Mouse (Mus musculus): ENCODE data around the gene Snd1. TPM values are rescaled to one million over a fixed set of nuclear protein-coding genes. Genes with fewer than 3 reads are reported as not detected.

Gene Snd1
- total RNA-seq, 1 experiment = 343 TPM

DNA sequence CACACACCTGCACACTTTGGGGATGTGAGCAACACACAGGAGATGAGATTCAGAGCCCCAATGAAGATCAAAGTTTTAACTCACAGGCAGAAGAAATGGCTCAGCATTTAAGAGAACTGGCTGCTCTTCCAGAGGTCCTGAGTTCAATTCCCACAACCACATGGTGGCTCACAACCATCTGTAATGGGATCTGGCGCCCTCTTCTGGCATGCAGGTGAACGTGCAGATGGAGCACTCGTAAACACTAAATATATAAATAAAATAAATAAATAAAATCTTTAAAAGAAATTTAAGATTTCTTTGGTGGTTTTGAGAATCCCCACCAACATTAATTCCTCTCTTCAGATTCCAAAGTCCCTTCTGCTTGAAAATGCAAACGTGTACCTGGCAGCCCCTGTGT, 429.5 kb downstream of the Snd1 start:
- DNase-seq (ENCODE audit: low read depth, low spot score) = no peak
- Histone ChIP-seq H3K9ac (ENCODE audit: insufficient read depth, low read depth, low read length, poor library complexity, severe bottlenecking) (no peak overlapping the region), H3K36me3 (ENCODE audit: control insufficient read depth, insufficient read depth, low read length, poor library complexity, severe bottlenecking) (no peaks in the 10 kb centered on the region), H3K4me1 (ENCODE audit: control insufficient read depth in 2 of 2, insufficient read depth in 2 of 2, low read length in 2 of 2, poor library complexity in 1 of 2) (no peaks in the 10 kb centered on the region; a peak in 1 of 4 replicates), H3K9me3 (ENCODE audit: control insufficient read depth, insufficient read depth, low read depth, low read length) (no peaks in the 10 kb centered on the region), H3K4me3 (ENCODE audit: insufficient read depth in 1 of 2, low read depth in 1 of 2, low read length in 2 of 2, poor library complexity in 1 of 2, severe bottlenecking in 1 of 2) (no peak overlapping the region), H3K27ac (ENCODE audit: insufficient read depth, low read depth, low read length, poor library complexity, severe bottlenecking) (no peak overlapping the region)
- no peak for TF ChIP-seq ZNF384 (IDR thresholded peaks at IDR 0.05; ENCODE audit: low read depth, low read length)
- no peak for TF ChIP-seq CHD2 (IDR thresholded peaks at IDR 0.05; ENCODE audit: low read depth, low read length)
- TF ChIP-seq MAFK (IDR thresholded peaks at IDR 0.05; ENCODE audit: insufficient read depth, low read depth, low read length) = no peak
- TF ChIP-seq HCFC1 (IDR thresholded peaks at IDR 0.05; ENCODE audit: borderline replicate concordance, insufficient read depth, low read length) = no peak
- no peak for TF ChIP-seq ZC3H11A (IDR thresholded peaks at IDR 0.05; ENCODE audit: borderline replicate concordance, low read depth, low read length)
- in situ Hi-C loops (cut with MboI; ENCODE audit: low sequenced_read_pairs in 2 of 2, unreplicated experiment in 2 of 2) = no loop called here

DNA sequence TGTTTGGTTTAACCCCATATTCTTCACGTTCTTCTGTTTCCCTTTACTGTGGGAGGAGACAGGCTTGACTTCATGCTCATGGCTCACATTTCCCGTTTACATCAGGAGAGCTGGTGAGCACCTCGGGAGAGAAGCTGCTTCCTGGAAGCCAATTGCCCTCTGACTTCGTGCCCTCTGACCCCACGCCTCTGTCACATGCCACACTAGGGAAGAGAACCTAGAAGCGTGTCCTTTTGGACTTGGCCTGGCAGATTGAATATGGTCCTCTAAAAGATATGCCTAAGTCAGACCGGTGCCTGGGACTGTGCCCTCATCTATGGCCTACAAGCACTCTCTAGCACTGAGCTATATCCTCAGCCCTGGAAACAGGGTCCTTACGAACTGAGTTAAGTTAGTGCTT, 430.4 kb downstream of the Snd1 start:
- H3K9ac ChIP-seq (ENCODE audit: insufficient read depth, low read depth, low read length, poor library complexity, severe bottlenecking) = no peak overlapping the region
- H3K4me1 ChIP-seq (ENCODE audit: control insufficient read depth in 2 of 2, insufficient read depth in 2 of 2, low read length in 2 of 2, poor library complexity in 1 of 2) = no peaks in the 10 kb centered on the region; a peak in 1 of 4 replicates
- no peak for DNase-seq (ENCODE audit: low read depth, low spot score)
- TF ChIP-seq ZC3H11A (IDR thresholded peaks at IDR 0.05; ENCODE audit: borderline replicate concordance, low read depth, low read length) (no peak), MAFK (IDR thresholded peaks at IDR 0.05; ENCODE audit: insufficient read depth, low read depth, low read length) (no peak), ZNF384 (IDR thresholded peaks at IDR 0.05; ENCODE audit: low read depth, low read length) (no peak), CHD2 (IDR thresholded peaks at IDR 0.05; ENCODE audit: low read depth, low read length) (no peak), HCFC1 (IDR thresholded peaks at IDR 0.05; ENCODE audit: borderline replicate concordance, insufficient read depth, low read length) (no peak)
- H3K36me3 ChIP-seq (ENCODE audit: control insufficient read depth, insufficient read depth, low read length, poor library complexity, severe bottlenecking) = no peaks in the 10 kb centered on the region
- no peak overlapping the region for H3K4me3 ChIP-seq (ENCODE audit: insufficient read depth in 1 of 2, low read depth in 1 of 2, low read length in 2 of 2, poor library complexity in 1 of 2, severe bottlenecking in 1 of 2)
- in situ Hi-C loops (cut with MboI; ENCODE audit: low sequenced_read_pairs in 2 of 2, unreplicated experiment in 2 of 2) = no loop called here
- H3K27ac ChIP-seq (ENCODE audit: insufficient read depth, low read depth, low read length, poor library complexity, severe bottlenecking) = no peak overlapping the region
- H3K9me3 ChIP-seq (ENCODE audit: control insufficient read depth, insufficient read depth, low read depth, low read length) = no peaks in the 10 kb centered on the region

DNA sequence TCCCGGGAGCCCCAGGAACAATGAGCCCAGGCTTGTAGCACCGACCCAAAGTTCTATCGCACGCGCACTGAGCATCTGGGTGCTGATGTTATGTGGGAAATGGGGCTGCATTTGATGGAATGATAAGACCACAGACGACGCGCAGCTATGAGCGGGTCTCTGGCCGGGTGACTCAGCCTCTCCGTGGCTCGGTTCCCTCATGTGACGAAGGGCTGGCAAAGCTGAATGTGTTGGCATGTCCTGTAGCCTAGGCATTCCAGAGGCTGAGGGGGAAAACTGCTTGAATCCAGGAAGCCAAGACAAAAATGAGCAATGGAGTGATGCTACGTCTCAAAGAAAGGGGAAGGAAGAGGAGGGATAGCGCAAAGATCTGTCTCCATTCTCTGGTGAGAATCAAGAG, 434.9 kb downstream of the Snd1 start:
- no peak for TF ChIP-seq HCFC1 (IDR thresholded peaks at IDR 0.05; ENCODE audit: borderline replicate concordance, insufficient read depth, low read length)
- no peak overlapping the region for H3K27ac ChIP-seq (ENCODE audit: insufficient read depth, low read depth, low read length, poor library complexity, severe bottlenecking)
- H3K4me3 ChIP-seq (ENCODE audit: insufficient read depth in 1 of 2, low read depth in 1 of 2, low read length in 2 of 2, poor library complexity in 1 of 2, severe bottlenecking in 1 of 2) = peak overlapping the region in 1 of 2 experiments; percentile 7; a peak in 1 of 4 replicates
- H3K9ac ChIP-seq (ENCODE audit: insufficient read depth, low read depth, low read length, poor library complexity, severe bottlenecking) = no peak overlapping the region
- H3K9me3 ChIP-seq (ENCODE audit: control insufficient read depth, insufficient read depth, low read depth, low read length) = no peaks in the 10 kb centered on the region
- no peaks in the 10 kb centered on the region; a peak in 1 of 4 replicates for H3K4me1 ChIP-seq (ENCODE audit: control insufficient read depth in 2 of 2, insufficient read depth in 2 of 2, low read length in 2 of 2, poor library complexity in 1 of 2)
- DNase-seq (ENCODE audit: low read depth, low spot score) = no peak
- in situ Hi-C loops (cut with MboI; ENCODE audit: low sequenced_read_pairs in 2 of 2, unreplicated experiment in 2 of 2) = no loop called here
- H3K36me3 ChIP-seq (ENCODE audit: control insufficient read depth, insufficient read depth, low read length, poor library complexity, severe bottlenecking) = no peaks in the 10 kb centered on the region

DNA sequence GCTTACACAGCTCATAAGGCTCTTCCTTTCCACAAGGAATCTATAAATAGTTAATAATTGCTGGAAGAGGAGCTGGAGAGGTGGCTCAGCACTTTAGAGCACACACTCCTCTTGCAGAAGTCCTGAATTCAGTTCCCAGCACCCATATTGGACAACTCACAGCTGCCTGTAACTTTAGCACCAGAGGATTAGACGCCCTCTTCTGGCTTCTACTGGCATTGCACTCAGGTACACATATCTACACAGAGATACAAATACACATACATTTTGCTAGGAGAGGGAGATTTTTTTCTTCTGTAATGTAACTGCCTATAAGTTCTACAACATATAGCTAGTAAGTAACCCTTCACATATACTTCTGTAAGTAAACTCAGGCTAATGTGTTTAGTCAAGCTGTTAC, 440.0 kb downstream of the Snd1 start:
- Histone ChIP-seq H3K9ac (ENCODE audit: insufficient read depth, low read depth, low read length, poor library complexity, severe bottlenecking) (no peak overlapping the region), H3K36me3 (ENCODE audit: control insufficient read depth, insufficient read depth, low read length, poor library complexity, severe bottlenecking) (no peaks in the 10 kb centered on the region), H3K4me3 (ENCODE audit: insufficient read depth in 1 of 2, low read depth in 1 of 2, low read length in 2 of 2, poor library complexity in 1 of 2, severe bottlenecking in 1 of 2) (no peak overlapping the region), H3K9me3 (ENCODE audit: control insufficient read depth, insufficient read depth, low read depth, low read length) (no peaks in the 10 kb centered on the region), H3K27ac (ENCODE audit: insufficient read depth, low read depth, low read length, poor library complexity, severe bottlenecking) (no peak overlapping the region), H3K4me1 (ENCODE audit: control insufficient read depth in 2 of 2, insufficient read depth in 2 of 2, low read length in 2 of 2, poor library complexity in 1 of 2) (peaks cover 2 to 10% of the 10 kb centered on the region in 2 experiments; a peak in 1 of 4 replicates)
- DNase-seq (ENCODE audit: low read depth, low spot score) = peak; percentile 41
- TF ChIP-seq HCFC1 (IDR thresholded peaks at IDR 0.05; ENCODE audit: borderline replicate concordance, insufficient read depth, low read length) (no peak), ZC3H11A (IDR thresholded peaks at IDR 0.05; ENCODE audit: borderline replicate concordance, low read depth, low read length) (0 out of 2 replicates have a peak, but pooled peaks have one; percentile 16)
- in situ Hi-C loops (cut with MboI; ENCODE audit: low sequenced_read_pairs in 2 of 2, unreplicated experiment in 2 of 2) = no loop called here

DNA sequence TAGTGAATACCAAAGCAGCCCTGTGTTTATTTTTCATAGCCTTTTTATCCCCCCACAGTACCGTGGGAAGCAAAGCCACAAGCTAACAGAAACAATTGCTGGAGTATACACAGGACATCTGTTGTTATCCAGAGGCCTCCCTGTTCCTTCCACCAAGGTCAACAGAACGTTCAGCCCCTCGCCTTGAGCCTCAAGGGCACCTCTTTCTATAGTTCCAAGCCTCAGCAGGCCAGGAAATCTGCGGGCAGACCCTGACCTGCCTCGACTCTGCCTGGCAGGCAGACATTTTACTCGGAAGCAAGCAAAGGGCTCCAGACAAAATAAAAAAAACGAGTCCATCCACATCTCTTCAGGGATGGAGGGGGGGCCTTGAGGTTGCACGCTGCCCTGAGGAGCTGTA, 441.7 kb downstream of the Snd1 start:
- Histone ChIP-seq H3K4me1 (ENCODE audit: control insufficient read depth in 2 of 2, insufficient read depth in 2 of 2, low read length in 2 of 2, poor library complexity in 1 of 2) (peaks cover 2 to 14% of the 10 kb centered on the region in 2 experiments; a peak in 1 of 4 replicates), H3K9ac (ENCODE audit: insufficient read depth, low read depth, low read length, poor library complexity, severe bottlenecking) (no peak overlapping the region), H3K9me3 (ENCODE audit: control insufficient read depth, insufficient read depth, low read depth, low read length) (no peaks in the 10 kb centered on the region), H3K27ac (ENCODE audit: insufficient read depth, low read depth, low read length, poor library complexity, severe bottlenecking) (no peak overlapping the region), H3K4me3 (ENCODE audit: insufficient read depth in 1 of 2, low read depth in 1 of 2, low read length in 2 of 2, poor library complexity in 1 of 2, severe bottlenecking in 1 of 2) (no peak overlapping the region), H3K36me3 (ENCODE audit: control insufficient read depth, insufficient read depth, low read length, poor library complexity, severe bottlenecking) (no peaks in the 10 kb centered on the region)
- no peak for TF ChIP-seq MAFK (IDR thresholded peaks at IDR 0.05; ENCODE audit: insufficient read depth, low read depth, low read length)
- no peak for TF ChIP-seq ZNF384 (IDR thresholded peaks at IDR 0.05; ENCODE audit: low read depth, low read length)
- TF ChIP-seq HCFC1 (IDR thresholded peaks at IDR 0.05; ENCODE audit: borderline replicate concordance, insufficient read depth, low read length) = no peak
- TF ChIP-seq CHD2 (IDR thresholded peaks at IDR 0.05; ENCODE audit: low read depth, low read length) = no peak
- no peak for TF ChIP-seq ZC3H11A (IDR thresholded peaks at IDR 0.05; ENCODE audit: borderline replicate concordance, low read depth, low read length)
- DNase-seq (ENCODE audit: low read depth, low spot score) = no peak
- in situ Hi-C loops (cut with MboI; ENCODE audit: low sequenced_read_pairs in 2 of 2, unreplicated experiment in 2 of 2) = no loop called here
